Mouse (Mus musculus) neural tube, embryonic 15.5 days (tissue): ENCODE data around the gene Tmem63c. TPM values are rescaled to one million over a fixed set of nuclear protein-coding genes. Genes with fewer than 3 reads are reported as not detected.

Source experiments
- ATAC-seq: fragments of 200-750 bp; cut with Nextera tagmentation; 2 replicates; pipeline ENCODE4 v1.8.0; 2017; ENCODE audit warnings: mild to moderate bottlenecking, moderate TSS enrichment, moderate library complexity; ENCODE audit not compliant: low FRiP score
- H3K27ac ChIP-seq: fragments of 300-500 bp; sonication (generic); replicated peaks from 2 replicates; pipeline ENCODE4 v1.5.1; 2015; ENCODE audit warnings: mild to moderate bottlenecking, inconsistent platforms
- H3K27me3 ChIP-seq: fragments of 300-500 bp; sonication (generic); replicated peaks from 2 replicates; pipeline ENCODE4 v1.6.1; 2015; ENCODE audit warnings: inconsistent platforms
- H3K36me3 ChIP-seq: fragments of 300-500 bp; sonication (generic); 2 replicates; pipeline ENCODE4 v1.6.1; 2015; ENCODE audit warnings: inconsistent platforms
- H3K4me1 ChIP-seq: fragments of 300-500 bp; sonication (generic); 2 replicates; pipeline ENCODE4 v1.6.1; 2015; ENCODE audit warnings: inconsistent platforms
- H3K4me2 ChIP-seq: fragments of 300-500 bp; sonication (generic); 2 replicates; pipeline ENCODE4 v1.6.1; 2015; ENCODE audit warnings: inconsistent platforms, mild to moderate bottlenecking, moderate library complexity
- H3K4me3 ChIP-seq: fragments of 300-500 bp; sonication (generic); replicated peaks from 2 replicates; pipeline ENCODE4 v1.5.1; 2015; ENCODE audit warnings: mild to moderate bottlenecking, inconsistent platforms
- H3K9ac ChIP-seq: fragments of 300-500 bp; sonication (generic); replicated peaks from 2 replicates; pipeline ENCODE4 v1.6.1; 2015; ENCODE audit warnings: mild to moderate bottlenecking, inconsistent platforms
- H3K9me3 ChIP-seq: fragments of 300-500 bp; sonication (generic); replicated peaks from 2 replicates; pipeline ENCODE4 v1.6.1; 2016; ENCODE audit warnings: inconsistent platforms
- WGBS: fragments of 180-500 bp; shearing (Covaris S2); methylation state at CpG from one replicate; pipeline ENCODE4 v1.1.7; 2015; ENCODE audit warnings: mixed read lengths; 5-methylcytosine and 5-hydroxymethylcytosine counted together
- microRNA-seq: library from miRNA; unstranded; fragments of <30 nt; microRNA quantifications from one replicate; pipeline ENCODE4, GENCODE M21; 2017
- polyA plus RNA-seq: library from polyadenylated mRNA; unstranded; fragments of >200 nt; fragmentation: Nextera tagmentation; extraction: Ambion mirVana; gene quantifications from 2 replicates; pipeline ENCODE4 v1.2.1, GENCODE M21; 2015

The Tmem63c gene
- polyA plus RNA-seq, 1 experiment from 2014 or later: 12.3 TPM

DNA sequence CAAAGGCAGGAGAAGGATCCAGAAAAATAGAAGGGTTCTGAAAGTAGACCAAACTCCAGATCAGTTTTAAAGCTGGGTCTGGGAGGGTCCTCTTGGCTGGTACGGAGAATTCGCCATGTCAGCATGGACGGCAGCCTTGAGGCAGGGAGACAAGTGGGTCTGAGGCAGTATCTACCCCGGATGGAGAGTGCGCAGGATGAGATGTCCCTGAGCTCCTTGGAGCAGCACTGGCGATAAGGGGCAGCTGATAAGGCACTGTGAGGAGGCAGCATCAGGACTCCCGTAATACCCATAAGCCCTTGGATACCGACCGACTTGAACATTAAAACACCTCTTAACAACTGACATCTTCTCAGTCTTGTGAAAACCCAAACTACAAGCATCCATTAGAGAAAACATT, 111.6 kb downstream of the Tmem63c start:
- no peaks in the 10 kb centered on the region for H3K27me3 ChIP-seq
- no peak overlapping the region for H3K27ac ChIP-seq
- no peak for ATAC-seq
- no peaks in the 10 kb centered on the region for H3K4me1 ChIP-seq
- no peak overlapping the region for H3K4me3 ChIP-seq
- 95% methylated on average over 9 of the region's 9 CpGs for WGBS
- H3K9ac ChIP-seq: no peak overlapping the region
- no peaks in the 10 kb centered on the region for H3K9me3 ChIP-seq
- no peak overlapping the region for H3K4me2 ChIP-seq
- peaks cover 44% of the 10 kb centered on the region for H3K36me3 ChIP-seq

DNA sequence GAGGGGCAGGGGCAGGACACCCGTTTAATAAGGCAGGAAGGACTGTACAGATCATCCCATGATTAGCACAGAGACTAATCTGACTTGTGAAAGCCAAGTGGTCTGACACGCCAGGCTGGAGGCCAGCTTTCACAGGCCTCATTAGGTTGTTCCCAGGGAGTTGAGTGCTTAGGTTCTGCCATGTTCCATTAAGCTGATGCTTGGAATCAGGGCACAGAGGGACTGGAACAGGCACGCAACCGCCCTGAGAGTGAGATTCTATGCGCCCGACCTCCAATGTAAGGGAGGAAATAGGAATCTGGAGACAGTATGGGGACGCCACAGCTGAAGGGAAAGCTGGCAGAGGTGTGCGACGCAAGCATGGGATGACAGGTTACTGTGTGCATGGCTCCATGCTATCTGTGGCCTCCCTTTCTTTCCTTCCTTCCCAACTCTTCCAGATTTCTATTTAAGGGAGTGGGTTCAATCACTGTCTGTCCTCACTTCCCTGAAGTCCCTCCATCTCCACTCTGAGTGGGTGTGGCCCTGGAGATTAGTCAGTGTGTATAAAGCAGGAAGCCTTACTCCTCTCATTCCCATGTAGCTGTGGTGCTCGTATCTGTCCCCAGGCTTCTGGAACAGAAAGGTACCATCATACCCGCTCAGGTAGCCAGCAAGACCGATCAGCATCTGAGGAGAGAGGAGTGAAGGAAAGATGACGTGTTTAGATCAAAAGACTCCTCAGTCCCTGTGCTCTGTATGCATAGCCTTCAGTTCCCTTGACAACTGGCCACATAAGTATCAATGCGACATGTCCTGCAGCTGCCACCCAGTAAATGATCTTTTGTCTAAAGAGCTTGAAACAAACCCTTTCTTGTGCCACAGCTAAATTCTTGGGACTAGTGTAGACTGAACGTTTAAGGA, 116.5 kb downstream of the Tmem63c start:
- H3K27ac ChIP-seq: no peak overlapping the region
- H3K4me2 ChIP-seq: no peak overlapping the region
- no peaks in the 10 kb centered on the region for H3K9me3 ChIP-seq
- no peak for ATAC-seq
- WGBS: 67% methylated on average over 15 of the region's 15 CpGs
- no peaks in the 10 kb centered on the region for H3K4me1 ChIP-seq
- H3K4me3 ChIP-seq: no peak overlapping the region
- H3K36me3 ChIP-seq: peaks cover 23% of the 10 kb centered on the region
- H3K27me3 ChIP-seq: no peaks in the 10 kb centered on the region
- no peak overlapping the region for H3K9ac ChIP-seq

DNA sequence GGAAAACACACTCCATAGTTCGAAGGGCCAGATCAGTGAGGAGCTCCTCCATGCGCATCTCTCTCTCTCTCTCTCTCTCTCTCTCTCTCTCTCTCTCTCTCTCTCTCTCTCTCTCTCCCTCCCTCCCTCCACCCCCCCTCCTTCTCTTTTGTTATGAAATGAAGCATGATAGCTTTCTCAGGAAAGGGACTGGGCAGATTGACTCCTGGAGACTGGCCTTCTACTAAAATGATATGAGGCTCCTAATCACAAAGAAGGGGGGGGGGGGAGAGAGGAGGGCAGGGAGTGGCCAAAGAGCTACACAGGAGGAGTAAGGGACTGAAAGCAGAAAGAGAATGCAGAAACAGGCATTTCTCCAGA, 117.2 kb downstream of the Tmem63c start:
- no peak overlapping the region for H3K4me3 ChIP-seq
- H3K9me3 ChIP-seq: no peaks in the 10 kb centered on the region
- no peaks in the 10 kb centered on the region for H3K27me3 ChIP-seq
- no peak overlapping the region for H3K4me2 ChIP-seq
- no peak overlapping the region for H3K9ac ChIP-seq
- no peak overlapping the region for H3K27ac ChIP-seq
- ATAC-seq: no peak
- H3K36me3 ChIP-seq: peaks cover 18% of the 10 kb centered on the region
- H3K4me1 ChIP-seq: no peaks in the 10 kb centered on the region
- 26% methylated on average over 2 of the region's 2 CpGs for WGBS

DNA sequence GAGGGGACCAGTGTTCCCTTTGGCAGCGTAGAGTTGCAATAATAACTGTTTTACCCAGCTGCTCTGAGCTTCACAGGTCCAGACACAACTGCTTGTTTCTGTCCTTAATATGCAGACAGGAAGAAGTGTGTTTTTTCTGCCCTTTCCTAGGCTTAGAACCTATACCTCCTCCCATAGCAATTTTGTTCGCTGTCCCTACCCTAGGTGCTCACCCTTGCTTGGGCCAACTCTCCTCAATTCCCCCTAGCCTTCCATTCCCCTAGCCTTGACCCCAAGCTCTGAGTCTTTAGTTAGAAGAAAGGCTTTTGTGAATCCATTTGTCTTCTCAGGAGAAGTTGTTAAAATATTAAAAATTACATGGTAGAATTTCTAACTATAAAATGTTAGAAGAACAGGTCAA, 117.6 kb downstream of the Tmem63c start:
- Histone ChIP-seq H3K4me1 (no peaks in the 10 kb centered on the region), H3K4me2 (no peak overlapping the region), H3K27ac (no peak overlapping the region), H3K27me3 (no peaks in the 10 kb centered on the region), H3K4me3 (no peak overlapping the region), H3K9me3 (no peaks in the 10 kb centered on the region), H3K9ac (no peak overlapping the region), H3K36me3 (peaks cover 13% of the 10 kb centered on the region)
- WGBS: 48% methylated on average over 2 of the region's 2 CpGs
- no peak for ATAC-seq

Small RNA genes lying within 50 kb of the gene (microRNA-seq; reads per million reads assigned to microRNA genes)
- not detected for gene Gm25847

Other genes with a start within 250 kb of the Tmem63c start
- gene Irf2bpl, start 136.5 kb upstream of the Tmem63c start, polyA plus RNA-seq: 53.3 and 69.9 TPM in 2 replicates
- 37.2 and 40.8 TPM in 2 replicates for gene Cipc, start 74.3 kb upstream of the Tmem63c start, polyA plus RNA-seq
- gene Zdhhc22, start 30.9 kb upstream of the Tmem63c start, polyA plus RNA-seq: 18.2 and 19.4 TPM in 2 replicates
- gene Ngb, start 81.2 kb downstream of the Tmem63c start, polyA plus RNA-seq: 3.1 and 4.1 TPM in 2 replicates
- gene Gstz1, start 125.8 kb downstream of the Tmem63c start, polyA plus RNA-seq: 25.1 and 28.4 TPM in 2 replicates
- 13.4 and 13.8 TPM in 2 replicates for gene Pomt2, start 126.6 kb downstream of the Tmem63c start, polyA plus RNA-seq
- 2.5 TPM in 2 replicates for gene Samd15, start 178.4 kb downstream of the Tmem63c start, polyA plus RNA-seq
- 4.4 and 4.6 TPM in 2 replicates for gene Tmed8, start 179.1 kb downstream of the Tmem63c start, polyA plus RNA-seq
- 1.0 and 1.5 TPM in 2 replicates for gene Noxred1, start 217.4 kb downstream of the Tmem63c start, polyA plus RNA-seq
- gene Vipas39, start 244.9 kb downstream of the Tmem63c start, polyA plus RNA-seq: 49.3 and 51.2 TPM in 2 replicates
- 213 and 236 TPM in 2 replicates for gene Ahsa1, start 245.1 kb downstream of the Tmem63c start, polyA plus RNA-seq